Mouse (Mus musculus): Measurements from ENCODE around the gene Slfn3. TPM values are rescaled to one million over a fixed set of nuclear protein-coding genes. Genes with fewer than 3 reads are reported as not detected.
"Not testable (repeated sequence)": the region's sequence is repeated elsewhere in the genome, so short reads cannot be mapped to it uniquely, and the experiment has no call there.

Gene Slfn3
- under 1 TPM; 0.20 to 0.58 (median 0.46) TPM for total RNA-seq (2022)

DNA sequence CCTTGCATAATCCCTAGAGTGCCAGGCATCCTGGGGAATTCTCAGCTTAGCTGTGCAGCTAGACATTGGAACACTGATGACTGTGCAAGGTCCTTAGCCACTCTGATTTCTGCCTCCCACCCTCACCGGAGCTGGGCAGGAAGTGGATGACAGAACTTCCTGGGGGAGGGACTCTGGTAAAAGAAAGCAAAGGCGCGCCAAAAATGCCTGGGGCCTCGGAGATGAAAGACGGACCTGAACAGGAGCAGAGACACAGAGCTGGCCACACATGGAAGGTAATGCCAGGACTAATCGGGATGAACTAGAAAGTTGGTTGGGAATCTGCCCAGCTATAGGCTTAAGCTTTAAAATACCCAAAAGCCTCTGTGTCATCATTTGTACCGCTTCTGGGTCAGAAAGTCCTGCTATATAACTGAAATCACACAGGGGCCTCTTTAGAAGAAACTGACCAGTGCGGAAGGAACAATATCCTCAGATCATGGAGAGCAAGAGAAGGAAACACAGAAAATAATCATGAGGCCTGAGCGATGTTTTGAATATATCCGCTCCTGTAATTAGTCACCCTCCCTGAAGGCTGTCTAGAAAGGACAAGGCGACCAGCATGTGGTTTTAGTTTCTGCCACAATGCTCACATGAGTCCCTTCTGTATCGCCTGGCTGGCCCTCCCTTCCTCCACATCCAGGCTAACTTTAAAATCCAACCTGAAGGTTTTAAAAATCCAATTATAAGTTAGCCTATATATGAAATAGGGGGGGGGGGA lies at the start of gene Slfn3:
TSS of gene Slfn3 (plus strand) at position 197 of the 760 bp plus-strand sequence.
- no peak for DNase-seq (ENCODE audit: low spot score in 2 of 2)

DNA sequence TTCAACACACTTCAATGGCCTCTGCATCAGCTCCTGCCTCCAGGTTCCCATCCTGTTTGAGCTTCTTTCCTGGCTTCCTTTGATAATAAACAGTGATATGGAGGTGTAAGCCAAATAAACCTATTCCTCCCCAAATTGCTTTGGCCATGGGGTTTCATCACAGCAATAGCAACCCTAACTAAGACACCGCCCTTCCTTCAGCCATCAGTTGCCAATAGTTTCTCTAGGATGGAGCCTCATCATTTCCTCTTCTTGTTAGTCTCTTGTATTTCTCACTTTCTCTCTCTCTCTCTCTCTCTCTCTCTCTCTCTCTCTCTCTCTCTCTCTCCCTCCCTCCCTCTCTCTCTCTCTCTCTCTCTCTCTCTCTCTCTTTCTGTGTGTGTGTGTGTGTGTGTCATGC lies 42.2 kb upstream of the Slfn3 start:
- DNase-seq (ENCODE audit: low spot score in 2 of 2) = not testable (repeated sequence)

DNA sequence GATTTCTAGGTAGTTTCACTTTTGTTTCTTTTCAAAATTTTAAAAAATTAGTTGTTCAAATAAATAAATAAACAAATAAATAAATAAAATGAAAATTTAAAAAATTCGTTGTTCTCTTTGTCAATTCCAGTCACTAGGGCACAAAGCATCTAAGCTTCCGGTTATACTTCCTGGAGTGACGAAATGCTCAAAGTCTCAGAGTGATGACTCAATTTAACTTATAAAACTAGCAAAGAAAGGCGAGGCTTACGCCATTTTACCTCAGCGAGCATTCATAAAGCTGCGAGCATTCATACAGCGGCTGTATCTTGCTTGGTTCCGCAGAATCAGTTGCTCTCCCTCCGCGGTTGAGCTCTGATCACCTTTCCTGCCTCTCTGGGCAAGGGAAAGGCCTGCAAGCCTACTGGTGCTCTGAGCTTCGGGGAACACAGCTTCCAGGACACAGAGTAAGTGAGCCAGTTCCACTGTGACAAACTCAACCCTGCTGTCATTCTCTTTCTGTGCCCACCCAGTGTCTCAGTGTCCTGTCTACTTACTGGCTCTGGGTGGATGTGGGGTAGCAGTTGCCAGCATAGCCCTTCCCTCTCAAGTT lies 16.1 kb upstream of the Slfn3 start, which contains the start of gene Slfn4:
TSS of gene Slfn4 (plus strand) at position 239 of the 592 bp plus-strand sequence.
- no peak for DNase-seq (ENCODE audit: low spot score in 2 of 2)

DNA sequence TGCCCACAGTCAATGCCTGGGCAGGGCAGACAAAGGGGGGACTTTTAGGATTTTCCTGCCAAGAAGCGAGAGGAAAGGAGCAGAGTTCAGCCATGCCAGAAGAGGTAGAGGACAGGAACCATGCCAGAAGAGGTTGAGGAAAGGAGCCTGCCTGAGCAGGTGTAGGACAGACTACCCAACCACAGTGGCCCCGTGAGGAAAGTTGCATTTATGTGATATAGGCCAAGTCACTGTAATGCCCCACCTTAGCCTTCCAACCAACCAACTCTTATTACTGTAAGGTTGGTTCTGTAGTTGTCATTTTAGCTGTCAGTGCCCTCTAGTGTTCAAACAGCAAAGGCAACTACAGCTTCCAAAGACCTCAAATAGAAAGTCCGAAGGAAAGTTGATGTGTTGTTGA lies 871 bp downstream of the Slfn3 start:
- no peak for DNase-seq (ENCODE audit: low spot score in 2 of 2)

DNA sequence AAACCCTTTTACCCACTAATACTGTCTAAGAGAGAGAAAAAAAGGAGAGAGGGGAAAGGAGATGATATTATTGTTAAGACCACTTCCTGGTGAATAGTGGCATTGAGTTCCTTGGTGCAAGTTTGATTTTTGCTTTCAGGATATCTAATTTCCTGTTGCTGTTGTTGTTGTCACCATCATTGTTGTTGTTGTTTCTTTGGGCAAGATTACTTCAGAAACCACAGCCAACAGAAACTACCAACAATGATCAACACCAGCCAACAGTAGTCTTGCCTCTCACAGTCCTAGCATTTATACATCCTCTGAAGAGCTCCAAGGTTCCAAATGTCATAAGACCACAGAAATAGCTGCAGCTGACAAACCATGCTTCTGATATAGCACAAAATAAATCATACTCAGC lies 13.9 kb downstream of the Slfn3 start:
- no peak for DNase-seq (ENCODE audit: low spot score in 2 of 2)

DNA sequence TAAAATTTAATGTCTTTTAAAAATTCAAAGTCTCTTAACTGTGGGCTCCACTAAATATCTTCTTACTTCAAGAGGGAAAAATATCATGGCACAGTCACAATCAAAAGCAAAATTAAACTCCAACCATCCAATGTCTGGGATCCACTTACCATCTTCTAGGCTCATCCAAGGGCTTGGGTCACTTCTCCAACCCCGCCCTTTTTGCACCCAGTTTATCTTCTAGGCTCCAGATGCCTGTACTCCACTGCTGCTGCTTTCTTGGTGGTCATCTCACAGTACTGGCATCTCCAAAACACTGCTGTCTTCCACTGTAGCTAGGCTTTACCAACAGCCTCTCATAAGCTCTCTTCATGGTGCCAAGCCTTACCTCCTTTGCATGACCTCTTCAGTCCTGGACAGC lies 25.0 kb downstream of the Slfn3 start:
- DNase-seq (ENCODE audit: low spot score in 2 of 2) = no peak

DNA sequence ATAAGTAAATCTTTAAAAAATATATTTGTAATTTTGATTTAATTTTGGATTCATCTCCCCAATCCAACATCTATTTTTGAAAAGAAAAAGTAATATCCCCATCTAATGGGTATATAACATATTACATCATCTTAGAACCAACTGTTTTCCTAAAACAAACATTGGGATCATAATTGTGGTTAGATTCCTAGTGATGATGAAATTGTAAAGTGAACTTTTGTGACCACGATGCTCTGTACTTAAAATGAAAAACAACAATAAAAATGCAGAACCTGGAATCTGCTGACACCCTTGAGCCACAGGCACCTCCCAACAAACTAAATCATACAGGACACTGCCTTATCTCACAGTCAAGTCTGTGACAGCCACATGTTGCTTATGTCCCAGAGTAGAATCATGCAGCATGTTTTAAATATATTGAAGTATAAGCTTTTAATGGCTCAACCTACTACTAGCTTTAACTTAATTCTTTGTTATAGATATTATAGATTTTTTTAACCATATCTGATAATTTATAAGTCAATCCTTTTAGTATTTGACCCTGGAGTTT lies 30.3 kb downstream of the Slfn3 start:
- DNase-seq (ENCODE audit: low spot score in 2 of 2) = no peak

DNA sequence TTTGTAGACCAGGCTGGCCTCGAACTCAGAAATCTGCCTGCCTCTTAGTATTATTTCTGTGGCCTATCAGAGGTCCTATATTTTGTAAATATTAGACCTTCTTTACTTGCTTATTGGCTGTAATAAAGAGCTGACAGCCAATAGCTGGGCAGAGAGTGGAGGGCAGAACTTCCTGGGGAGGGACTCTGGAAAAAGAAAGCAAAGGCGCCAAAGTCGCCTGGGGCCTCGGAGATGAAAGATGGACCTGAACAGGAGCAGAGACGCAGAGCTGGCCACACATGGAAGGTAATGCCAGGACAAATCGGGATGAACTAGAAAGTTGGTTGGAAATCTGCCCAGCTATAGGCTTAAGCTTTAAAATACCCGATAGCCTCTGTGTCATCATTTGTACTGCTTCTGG lies 32.2 kb downstream of the Slfn3 start:
- no peak for DNase-seq (ENCODE audit: low spot score in 2 of 2)

DNA sequence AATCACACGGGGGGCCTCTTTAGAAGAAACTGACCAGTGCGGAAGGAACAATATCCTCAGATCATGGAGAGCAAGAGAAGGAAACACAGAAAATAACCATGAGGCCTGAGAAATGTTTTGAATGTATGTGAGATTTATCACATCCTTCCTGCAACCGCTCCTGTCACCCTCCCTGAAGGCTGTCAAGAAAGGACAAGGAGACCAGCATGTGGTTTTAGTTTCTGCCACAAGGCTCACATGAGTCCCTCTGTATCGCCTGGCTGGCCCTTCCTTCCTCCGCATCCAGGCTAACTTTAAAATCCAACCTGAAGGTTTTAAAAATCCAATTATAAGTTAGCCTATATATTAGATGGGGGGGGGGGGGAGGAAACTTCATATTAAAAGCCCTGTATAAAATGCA lies 32.7 kb downstream of the Slfn3 start:
- DNase-seq (ENCODE audit: low spot score in 2 of 2) = not testable (repeated sequence)

DNA sequence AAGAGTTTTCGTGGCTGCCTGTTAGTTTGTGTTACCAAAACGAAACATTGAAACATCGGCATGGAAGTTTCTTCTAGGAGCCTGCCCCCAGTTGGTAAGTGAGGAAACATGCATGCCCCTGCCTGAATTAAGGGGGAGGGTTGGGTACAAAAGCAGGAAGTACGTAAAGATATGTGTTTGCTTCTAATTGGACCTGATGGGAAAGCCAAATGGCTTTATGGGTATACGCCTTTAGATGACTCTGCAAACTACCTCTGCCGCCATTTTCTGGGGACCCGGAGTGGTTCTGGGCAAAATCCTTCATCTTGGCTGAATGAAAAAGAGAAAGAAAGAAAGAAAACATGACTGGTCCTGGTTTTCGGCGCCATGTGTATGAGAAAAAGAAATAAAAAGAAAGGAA lies 33.1 kb downstream of the Slfn3 start:
- no peak for DNase-seq (ENCODE audit: low spot score in 2 of 2)

DNA sequence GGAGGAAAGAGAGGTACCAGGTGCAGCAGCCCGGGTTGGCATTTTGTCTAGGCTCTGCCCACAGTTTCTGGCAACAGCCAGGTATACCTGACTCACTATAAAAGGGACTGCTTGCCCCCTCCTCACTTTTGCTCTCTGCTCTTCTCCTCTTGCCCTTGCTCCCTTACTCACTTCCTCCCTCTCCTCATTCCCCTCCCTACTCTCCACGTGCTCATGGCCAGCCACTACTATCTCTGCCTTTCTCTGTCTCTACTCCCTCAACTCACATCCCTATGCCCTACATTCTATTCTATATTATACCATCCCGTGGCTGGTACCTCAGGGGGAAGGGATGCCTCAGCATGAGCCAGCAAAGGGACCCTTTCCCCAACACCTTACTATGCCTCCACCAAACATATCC lies 33.6 kb downstream of the Slfn3 start:
- DNase-seq (ENCODE audit: low spot score in 2 of 2) = no peak

DNA sequence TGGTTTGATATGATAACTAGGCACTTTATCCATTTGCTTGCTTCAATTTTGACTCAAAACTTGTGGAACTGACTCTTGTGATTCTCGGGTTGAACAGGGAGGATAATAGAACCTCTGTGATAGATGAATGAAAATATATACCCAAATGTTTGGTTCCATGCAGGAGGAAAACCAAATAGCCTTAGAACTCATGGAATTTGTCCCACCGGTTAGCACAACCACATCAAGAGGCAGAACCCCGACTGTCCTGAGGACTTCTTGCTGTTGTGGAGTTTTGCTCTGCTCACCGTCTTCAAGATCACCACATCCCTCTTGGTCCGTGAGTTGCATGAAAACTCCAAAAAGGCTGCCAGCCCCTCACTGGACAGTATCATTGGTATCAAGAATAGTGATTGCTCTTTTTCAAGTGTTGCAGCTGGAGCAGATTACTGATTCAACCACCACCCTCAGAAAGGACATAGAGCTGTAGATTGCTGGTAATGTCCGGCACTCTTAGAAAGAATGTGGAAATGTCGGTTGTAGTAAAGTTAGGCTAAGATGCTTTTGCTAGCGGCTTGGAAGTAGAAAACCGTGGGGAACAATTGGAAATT lies 34.3 kb downstream of the Slfn3 start:
- DNase-seq (ENCODE audit: low spot score in 2 of 2) = no peak

DNA sequence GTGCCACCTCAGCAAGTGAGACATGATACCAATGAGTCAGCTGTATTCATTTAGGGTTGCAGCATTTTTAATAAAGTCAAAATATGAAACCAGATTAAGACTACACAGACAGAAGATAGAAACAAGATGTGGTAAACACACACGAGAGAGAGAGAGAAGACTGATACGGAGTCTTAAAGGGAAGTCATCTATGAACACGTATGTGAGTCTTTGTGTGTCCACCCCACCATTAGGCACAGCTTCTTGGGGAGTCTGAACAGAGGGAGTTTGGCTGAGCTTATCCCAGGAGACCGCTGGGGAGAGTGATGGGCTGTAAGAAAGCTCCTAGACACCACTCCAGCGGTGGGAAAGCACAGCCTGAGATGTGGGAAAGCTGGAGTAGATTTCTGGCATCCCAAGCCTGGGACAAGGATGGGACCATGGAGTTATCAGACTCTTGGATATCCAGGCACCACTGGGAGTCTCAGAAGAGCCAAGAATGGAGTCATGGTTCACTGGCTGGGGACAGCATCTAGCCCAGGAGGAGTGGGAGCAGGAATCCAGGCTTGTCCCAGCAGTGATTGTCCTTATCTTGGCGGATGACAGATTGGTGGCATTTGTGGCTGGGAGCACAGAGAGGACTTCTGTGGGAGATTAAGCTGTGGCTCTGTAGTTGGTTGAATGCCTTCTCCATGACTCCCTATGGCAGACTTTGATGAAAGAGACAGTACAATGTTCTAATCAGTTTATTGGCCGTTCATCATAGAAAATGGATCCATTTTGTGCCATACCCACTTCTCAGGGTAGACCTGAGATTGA lies 37.0 kb downstream of the Slfn3 start:
- no peak for DNase-seq (ENCODE audit: low spot score in 2 of 2)

DNA sequence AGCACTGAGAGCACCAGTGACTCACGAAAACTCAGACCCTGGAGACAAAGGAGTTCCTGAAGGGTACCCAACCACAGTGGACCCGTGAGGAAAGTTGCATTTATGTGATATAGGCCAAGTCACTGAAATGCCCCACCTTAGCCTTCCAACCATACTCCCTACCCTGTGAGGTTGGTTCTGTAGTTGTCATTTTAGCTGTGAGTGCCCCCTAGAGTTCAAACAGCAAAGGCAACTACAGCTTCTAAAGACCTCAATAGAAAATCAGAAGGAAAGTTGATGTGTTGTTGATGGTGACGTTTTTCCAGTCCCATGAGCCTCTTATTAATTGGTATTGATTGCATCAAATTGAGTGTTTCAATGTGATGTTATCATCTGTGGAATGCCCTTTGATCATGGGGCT lies 39.8 kb downstream of the Slfn3 start:
- no peak for DNase-seq (ENCODE audit: low spot score in 2 of 2)

DNA sequence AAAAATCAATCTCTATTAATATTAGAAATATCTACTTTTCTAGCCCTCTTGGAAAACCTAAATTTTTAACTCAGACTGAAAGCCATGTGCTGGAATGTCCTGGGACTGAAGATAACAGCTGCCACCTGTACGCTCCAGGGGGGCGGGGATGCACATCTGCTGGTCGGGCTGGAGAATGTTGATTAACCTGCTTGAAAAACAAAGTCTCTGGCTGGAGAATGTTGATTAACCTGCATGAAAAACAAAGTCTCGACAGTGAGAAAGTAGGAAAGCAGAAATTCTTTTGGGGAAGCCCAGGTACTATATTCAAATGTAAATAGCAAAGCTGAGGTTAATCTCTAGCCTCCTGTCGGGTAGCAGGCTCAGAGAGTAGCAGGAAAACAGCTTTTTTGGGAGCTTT lies 42.5 kb downstream of the Slfn3 start:
- not testable (repeated sequence) for DNase-seq (ENCODE audit: low spot score in 2 of 2)

DNA sequence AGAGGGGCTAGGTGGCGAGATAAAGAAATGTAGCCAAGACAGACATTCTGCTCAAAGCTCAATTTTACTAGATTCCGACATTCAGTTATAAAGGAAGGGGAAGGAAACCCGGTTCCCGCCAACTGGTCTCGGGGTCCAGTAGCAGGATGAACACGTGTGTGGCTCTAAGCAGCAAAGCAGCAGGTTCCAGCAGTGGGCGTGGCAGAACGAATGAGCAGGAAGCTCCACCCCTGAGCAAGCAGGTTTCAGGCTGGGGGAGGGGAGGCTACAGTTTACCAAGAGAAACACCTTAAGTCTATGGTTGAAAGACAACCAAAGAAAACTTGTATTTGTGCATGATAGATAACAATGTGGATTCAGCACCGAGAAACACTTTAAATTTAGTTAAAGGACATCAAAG lies 46.3 kb downstream of the Slfn3 start:
- not testable (repeated sequence) for DNase-seq (ENCODE audit: low spot score in 2 of 2)

DNA sequence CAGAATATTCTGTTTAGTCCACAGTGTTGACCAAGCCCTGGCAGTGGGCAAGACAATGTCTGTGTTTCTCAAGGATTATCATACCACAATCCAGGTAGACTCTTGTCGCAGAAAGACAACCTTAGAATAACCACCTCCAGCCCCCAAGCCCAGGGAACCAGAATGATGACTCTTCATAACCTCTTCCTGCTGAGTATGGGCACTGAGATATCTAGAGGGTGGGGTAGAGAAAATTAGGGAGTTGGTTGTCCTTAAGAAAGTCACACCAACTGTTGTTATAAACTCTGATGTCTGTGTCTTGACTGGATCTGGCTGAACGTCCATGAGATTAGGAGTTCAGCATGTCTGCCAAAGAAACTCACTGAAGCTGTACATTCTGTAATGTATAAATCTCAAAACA lies 47.3 kb downstream of the Slfn3 start:
- no peak for DNase-seq (ENCODE audit: low spot score in 2 of 2)

DNA sequence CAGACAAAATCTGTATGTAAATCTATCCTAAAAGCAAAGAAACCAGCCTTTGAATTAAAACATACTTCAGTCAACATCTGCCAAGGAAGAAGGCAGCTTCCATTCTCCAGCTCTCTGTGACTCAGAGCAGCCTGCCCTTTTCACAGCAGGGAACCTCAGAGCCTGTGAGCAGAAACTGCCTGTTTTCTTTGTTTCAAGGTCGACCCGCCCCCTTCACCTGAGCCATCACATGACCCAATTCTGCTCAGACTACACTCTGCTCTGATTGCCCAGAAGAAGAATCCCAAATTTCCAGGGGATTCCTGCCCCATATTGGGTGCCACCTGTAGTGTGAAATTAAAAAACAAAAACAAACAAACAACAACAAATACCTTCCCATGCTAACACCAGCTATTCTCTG lies 48.7 kb downstream of the Slfn3 start:
- DNase-seq (ENCODE audit: low spot score in 2 of 2) = no peak

DNA sequence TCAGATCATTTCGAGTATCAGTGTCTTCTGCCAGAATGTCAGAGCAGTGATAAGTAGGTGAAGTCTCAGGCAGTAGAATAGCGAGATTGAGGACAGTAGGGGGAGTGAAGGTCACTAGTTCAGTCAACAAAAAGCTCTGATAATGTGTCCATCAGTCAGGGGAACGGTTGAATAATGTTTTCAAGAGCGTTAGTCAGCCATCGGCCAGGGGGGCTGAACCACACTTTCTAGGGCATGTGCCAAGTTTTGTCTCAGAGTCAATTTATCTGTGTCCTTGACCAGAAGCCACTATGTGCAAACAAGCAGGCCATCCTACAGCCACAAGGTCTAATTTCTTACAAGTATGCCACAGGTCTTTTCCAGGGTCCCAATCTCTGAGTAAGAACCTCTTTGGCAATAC lies 66.1 kb downstream of the Slfn3 start:
- DNase-seq (ENCODE audit: low spot score in 2 of 2) = not testable (repeated sequence)

DNA sequence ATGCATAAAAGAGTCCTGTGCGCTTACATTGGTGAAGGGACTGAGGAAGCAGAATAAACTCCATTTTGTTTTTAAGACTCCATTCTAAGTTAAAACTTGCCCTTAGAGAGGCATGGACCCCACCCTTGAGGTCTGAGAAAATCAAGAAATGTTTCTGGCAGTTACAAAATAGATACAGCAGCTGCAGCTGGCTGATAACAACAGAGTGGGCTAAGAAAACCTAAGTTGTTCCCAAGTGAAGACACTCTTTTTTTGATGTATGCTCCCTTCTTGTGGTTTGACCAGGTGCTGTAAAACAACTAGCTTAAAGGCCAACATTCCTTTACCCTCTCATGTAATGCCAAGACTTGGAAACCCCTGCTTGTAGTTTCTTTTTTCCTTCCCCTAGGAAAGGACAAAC lies 71.5 kb downstream of the Slfn3 start:
- DNase-seq (ENCODE audit: low spot score in 2 of 2) = no peak

DNA sequence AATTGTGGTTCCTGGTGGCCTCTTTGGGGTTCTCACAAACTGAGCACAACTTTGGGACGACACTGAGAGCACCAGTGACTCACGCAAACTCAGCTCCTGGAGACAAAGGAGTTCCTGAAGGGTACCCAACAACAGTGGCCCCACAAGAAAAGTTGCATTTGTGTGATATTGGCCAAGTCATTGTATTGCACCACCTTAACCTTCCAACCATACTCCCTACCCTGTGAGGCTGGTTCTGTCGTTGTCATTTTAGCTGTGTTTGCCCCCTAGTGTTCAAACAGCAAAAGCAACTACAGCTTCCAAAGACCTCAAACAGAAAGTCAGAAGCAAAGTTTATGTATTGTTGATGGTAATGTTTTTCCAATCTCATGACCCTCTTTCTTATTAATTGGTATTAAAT lies 72.0 kb downstream of the Slfn3 start:
- no peak for DNase-seq (ENCODE audit: low spot score in 2 of 2)
